Mouse (Mus musculus) urinary bladder, postnatal 36 days (tissue): ENCODE data around the gene Lztr1.
"Not testable (repeated sequence)": the region's sequence is repeated elsewhere in the genome, so short reads cannot be mapped to it uniquely, and the experiment has no call there.

Experiments used
- DNase-seq, 2 experiments: peaks; one replicate each; pipeline ENCODE4 v3.0.0; 2022; ENCODE audit warnings: low spot score in 2 of 2, mixed read lengths in 1 of 2

Lztr1 gene

DNA sequence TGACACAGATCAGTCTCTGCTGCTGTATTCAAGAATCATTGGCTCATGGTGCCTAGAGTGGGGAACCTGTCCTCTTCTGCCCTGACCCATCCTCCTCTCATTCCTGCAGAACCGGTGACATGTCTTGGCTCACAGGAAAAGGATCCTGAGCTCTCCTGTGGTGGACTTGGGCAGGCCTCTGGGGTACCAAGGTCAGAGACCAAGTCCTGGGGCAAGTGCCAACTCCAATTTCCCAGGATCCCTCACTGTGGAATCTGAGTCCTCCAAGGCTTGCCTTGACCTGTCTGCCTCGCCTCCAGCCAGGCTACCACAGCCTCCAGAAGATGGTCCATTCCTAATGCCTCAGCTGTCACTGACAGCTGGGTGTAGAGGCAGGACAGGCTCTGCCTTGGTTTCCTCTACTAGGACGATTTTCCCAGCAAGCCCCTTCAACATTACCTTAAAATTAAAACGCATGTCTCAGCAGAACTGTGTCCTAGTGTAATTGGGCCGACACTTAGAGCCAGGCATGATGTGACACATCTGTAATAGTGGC lies 1.4 kb upstream of the Lztr1 start:
- no peak for DNase-seq

DNA sequence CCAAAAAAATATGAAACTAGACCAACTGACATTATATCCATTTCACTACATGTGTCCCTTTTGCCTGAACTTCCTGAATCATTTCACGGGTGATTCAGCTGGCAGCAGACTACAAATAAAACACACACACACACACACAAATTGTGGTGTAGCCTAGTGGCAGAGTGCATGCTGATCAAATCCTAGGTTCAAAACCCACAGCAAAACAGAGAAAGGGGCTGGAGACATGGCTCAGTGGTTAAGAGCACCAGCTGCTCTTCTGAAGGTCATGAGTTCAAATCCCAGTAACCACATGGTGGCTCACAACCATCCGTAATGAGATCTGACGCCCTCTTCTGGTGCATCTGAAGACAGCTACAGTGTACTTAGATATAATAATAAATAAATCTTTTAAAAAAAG lies 457 bp upstream of the Lztr1 start:
- DNase-seq, result not testable (repeated sequence)

DNA sequence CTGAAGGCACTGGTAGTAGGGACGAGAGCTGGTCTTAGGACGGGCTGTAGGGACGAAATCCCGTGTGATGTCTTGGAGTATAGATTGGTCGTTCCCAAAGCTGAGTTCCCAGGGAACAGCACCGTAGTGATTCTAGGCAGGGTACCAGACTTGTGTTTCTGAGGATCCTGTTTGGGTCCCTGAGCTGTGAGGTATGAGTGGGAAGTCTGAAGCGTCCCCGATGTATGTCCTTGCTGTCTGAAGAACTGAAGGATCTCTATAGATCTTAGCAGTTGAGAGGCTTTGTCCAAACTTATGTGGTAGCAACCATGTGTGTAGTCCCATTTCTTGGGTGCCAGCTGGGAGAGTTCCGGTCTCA lies 731 bp downstream of the Lztr1 start:
- no peak for DNase-seq

DNA sequence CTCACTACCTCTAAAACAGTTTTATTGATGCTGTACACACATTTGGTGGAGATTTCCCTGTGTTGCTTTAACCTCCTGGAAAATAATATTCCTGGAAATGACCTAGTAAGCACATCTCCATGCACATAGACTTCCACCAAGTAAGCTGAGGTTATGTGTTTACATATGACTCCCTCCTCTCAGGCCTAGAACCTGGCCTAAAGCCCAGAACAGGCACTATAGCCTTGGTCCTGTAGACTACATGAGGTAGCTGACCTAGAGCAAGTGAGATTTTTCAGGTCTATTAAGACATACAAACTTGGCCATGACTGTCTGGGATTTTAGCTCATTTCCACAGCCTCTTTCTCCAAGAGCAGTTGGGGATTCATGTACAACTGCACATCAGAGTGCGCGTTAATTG lies 1.7 kb downstream of the Lztr1 start:
- DNase-seq, result no peak

DNA sequence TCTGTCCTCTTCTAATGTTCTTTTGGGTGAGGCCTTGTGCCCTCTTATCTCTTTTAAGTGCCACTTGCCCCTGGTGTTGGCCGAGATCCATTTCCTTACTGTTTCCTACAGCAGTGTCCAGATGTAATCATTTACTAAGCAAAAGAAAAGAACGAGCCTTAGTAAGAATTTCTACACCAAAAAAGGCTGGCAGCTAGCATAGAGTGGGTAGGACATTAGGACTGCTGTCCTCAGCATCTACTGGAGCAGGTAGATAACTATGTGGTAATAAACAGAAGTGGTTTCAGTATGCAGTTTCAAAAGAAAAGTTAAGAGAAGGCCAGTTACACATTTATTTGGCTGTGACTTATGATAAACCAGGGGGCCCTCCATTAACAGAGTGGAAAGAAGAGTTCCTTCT lies 2.2 kb downstream of the Lztr1 start:
- no peak for DNase-seq

DNA sequence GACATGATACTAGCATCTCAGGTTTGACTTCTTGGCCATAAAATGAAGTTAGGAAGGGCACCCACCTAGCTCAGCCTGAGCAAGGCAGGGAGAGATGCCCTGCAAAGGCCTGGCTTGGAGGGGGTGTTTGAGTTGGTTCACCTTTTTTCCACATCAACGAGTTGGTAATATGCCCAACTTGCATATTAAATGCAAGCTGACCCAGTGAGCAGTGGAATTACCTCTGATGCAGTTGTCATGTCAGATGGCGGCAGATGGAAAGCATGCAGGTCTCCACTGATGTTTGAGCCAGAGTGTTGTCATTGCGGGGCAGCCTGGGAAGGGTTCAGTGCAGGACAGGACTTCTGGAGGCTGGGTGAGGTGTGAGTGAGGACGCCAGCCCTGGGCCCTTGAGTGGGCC lies 2.9 kb downstream of the Lztr1 start:
- DNase-seq, result no peak

DNA sequence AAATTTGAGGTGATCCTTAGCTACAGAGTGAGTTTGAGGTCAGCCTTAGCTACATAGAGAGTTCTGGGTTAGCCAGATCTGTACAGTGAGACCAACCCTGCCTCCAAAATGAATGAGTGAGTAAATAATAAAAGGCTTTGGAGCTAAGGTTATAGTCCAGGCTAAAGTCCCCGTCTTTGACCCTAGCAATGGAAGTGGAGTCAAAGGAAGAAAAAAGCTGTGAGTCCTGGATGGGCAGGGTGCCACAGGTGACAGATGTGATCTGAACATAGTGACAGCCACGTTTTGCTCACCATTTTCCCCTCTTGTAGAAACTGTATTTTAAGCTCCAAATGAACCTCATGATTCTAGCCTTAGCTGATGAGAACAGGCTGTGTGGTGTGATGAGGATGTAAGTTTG lies 10.4 kb downstream of the Lztr1 start:
- no peak for DNase-seq

DNA sequence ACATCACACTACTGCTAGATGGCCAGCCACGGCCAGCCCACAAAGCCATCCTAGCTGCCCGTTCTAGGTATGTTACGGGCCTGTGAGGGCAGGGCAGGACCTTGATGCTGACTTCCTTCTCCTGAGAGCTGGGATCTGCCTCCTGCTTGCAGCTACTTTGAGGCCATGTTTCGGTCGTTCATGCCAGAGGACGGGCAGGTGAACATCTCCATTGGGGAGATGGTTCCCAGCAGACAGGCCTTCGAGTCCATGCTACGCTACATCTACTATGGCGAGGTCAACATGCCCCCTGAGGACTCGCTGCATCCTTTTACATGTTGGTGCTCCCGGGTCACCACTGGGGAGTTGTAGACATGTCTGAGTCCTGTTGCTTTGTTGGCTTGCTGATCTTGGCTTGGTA lies 15.7 kb downstream of the Lztr1 start:
- no peak for DNase-seq

DNA sequence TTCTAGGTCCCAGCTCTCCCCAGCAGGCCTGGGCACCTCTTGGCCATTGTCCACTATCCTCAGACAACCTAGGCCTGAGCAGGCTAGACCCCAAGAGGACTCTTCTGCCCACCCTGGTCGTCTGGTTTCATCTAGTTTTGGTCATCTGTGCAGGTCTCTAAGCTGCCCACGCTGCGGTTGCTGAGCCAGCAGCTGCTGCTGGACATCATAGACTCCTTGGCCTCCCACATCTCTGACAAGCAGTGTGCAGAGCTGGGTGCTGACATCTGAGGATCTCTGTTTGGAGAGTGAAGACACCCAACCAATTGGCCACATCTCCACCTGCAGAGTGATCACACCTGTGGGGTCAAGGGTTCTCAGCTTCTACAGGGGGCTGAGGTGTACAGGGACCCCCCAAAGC lies 17.0 kb downstream of the Lztr1 start:
- DNase-seq, result no peak

DNA sequence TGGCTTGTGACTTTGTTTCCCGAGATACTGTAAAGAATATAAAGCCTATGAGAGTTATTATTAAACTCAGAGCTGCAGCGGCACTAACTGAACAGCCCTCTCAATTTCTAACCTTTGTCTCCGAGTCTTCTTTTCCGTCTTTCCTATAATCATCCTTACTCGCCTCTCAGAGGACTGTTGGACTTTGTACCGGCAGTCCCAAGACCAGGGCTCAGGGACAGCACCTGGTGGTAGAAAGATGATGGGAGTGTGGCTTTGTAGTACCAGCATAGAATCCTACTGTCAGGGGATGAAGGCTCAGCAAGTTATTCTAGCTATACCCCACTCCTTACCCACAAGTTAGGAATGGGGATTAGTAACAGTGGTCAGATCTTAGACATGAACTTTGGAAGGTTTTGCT lies 17.7 kb downstream of the Lztr1 start:
- no peak for DNase-seq

DNA sequence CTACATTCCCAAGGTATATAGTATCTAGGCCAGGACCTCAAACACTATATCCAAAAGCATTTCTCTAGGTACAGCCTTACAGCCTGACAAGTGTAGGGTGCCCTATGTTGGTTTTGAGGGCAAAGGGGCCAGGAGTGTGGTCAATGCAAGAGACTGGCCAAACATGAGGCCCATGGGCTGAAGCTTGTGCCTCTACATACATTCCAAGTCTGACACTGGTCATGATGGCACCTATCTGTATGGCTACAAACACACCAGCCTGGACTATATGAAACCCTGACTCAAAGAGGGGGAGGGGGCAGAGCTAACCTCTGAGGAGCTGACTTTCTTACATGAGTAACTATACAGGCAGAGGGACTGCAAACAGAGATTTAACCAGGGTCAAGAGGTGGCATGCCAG lies 19.1 kb downstream of the Lztr1 start:
- DNase-seq, result no peak

DNA sequence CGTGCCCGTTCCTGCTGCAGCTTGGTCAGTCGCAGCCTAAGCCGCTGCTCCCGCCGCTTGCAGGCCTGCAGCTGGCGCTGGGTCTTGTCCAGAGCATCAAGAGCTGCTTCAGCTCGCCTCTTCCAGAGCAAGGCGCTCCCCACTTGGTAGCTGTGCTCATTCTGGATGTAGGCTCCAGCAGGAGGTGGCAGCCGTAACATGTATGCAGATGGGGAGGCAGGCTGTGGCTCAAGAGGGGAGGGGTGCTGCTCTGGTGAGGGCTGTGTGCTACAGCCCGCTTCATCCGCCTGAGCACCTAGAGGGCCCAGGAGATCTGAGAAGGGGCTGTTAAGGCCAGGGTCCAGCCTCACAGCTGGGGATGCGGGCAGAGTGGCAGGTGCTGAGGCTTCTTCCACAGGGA lies 19.8 kb downstream of the Lztr1 start:
- DNase-seq, result no peak

DNA sequence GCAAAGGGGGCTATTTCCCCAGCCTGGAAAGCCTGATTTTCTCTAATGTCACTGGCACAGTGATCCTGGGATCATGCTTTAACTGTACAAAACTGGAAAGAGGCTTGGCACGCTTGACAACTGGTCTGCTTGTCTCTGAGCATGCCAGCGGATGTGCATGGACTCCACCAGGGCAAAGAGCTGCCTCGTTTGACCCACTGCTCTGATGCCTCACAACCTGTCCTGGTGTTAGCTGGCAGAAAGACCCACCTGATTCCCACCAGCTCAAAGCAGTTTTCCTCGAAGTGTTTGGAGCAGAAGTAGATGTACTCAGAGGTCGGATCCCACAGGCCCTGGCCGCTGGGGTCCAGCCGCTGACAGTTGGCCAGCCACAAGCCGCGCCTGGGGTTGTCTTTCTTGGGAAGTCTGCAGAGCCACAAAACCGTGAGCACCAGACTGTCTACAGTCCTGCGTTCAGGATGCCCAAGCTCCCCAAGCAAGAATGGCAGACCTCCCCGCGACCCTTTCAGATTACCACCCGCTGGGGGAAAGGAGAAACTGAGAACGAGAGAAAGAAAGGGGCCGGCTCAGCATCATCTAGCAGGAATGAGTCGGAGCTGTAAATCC lies 21.6 kb downstream of the Lztr1 start:
- DNase-seq, result no peak

DNA sequence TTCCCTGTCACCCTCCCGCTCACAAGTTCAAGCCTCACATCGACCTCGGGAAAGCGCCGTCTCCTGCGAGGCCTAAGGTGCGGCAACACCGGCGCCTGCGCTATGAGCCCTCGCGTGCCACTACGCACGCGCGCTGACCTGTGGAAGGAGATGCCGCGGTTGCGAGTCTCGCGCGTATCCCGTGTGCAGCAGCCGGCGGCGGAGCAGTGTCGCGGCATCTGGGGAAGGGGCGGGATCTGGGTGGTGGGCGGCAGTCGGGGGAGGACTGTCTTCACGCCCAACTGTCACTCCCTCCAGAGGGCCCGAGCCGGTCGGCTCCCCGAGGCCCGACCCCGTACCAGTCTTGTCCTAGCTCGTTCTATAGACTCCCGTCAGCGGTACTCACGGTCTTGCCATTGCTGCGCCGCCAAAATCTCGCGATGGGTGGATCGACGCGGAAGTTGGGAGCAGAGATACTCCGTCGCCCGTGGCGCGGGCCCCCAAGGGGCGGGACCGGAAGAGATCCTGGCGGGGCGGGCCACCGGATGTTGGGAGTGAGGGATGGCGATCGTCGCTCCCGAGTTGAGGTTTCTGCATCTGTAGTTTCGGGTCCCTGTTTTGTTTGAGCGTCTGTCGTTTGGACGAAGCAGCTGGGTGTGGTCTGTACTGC lies 22.3 kb downstream of the Lztr1 start, which contains the start of gene Thap7:
Gene Thap7 (minus strand): TSS at position 497 of the 649 bp plus-strand sequence.
- DNase-seq, result peak; percentile 96

DNA sequence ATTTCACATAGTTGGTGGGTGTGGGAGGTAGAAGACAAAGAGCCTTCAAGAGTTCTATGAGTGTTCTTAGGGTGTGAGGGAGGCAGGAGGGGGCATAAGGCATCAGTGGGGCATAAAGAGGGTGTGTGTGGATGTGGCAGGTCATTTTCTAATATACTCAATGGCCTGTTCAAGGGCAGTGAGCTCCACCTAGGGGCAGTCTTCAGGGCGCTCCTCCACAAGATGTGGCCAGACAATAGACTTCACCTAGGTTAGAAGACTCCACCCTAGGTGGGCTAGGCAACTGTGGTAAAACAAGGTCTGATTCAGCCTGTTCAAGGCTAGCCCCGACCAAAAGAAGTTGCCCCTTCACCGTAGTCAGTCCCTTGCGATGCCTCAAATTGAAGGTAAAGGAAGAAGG lies 23.8 kb downstream of the Lztr1 start:
- no peak for DNase-seq

DNA sequence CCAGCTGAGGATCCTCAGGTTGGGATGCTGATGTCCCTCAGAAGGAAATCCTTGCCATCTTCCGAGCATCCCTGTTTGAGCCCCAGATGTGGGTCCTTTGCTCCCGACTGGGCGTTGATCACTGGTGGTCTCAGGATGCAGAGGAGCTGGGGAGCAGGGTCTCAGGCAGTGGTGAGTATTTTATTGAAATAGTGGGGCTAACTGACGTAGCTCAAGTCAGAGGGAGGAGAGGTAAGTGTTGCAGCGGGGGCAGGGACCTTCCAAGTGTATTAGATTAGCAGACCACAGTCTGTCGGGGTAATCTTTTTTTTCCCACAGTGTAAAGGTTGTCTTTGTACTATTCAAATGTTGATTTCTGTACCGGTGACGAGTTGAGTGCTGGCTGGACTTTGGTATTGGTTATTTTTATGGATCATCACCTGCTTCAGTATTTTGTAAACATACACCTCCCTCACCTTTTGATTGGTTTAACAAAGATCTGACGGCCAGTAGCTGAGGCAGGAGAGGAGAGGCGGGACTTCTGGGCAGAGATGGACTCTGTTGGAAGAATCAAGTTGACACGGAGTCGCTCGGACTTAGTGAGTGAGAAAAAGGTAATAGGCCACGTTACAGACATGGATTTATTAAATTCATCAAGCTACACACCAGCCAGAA lies 24.3 kb downstream of the Lztr1 start:
- no peak for DNase-seq

DNA sequence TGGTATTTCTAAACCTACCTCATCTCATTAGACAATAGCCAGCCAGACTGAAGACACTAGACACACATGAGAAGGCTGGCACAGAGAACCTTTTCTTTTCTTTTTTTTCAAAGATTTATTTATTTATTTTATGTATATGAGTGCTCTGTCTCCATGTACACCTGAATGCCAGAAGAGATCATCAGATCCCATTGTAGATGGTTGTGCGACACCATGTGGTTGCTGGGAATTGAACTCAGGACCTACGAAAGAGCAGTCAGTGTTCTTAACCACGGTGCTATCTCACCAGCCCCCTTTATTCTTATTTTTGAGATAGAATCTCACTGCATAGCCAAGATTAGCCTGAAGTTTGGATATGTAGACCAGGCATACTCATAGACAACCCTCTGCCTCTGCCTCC lies 28.1 kb downstream of the Lztr1 start:
- no peak for DNase-seq

DNA sequence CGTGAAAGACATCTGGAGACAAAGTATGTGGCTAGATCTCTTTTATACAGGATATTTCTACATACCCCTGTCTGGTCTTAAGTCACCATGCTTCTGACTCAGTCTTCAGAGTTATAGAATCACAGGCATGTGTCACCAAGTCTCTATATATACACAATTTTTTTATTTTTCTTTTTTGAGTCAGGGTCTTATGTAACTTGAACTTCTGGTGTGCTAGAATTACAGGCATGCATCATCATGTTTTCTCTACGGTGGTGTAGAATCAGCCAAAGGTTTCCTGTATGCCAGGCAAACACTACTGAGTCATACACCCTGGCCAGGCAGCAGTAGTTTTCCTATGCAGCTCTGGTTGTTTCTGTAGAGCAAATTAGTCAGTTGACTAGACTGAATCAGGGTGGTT lies 34.1 kb downstream of the Lztr1 start:
- DNase-seq, result no peak

DNA sequence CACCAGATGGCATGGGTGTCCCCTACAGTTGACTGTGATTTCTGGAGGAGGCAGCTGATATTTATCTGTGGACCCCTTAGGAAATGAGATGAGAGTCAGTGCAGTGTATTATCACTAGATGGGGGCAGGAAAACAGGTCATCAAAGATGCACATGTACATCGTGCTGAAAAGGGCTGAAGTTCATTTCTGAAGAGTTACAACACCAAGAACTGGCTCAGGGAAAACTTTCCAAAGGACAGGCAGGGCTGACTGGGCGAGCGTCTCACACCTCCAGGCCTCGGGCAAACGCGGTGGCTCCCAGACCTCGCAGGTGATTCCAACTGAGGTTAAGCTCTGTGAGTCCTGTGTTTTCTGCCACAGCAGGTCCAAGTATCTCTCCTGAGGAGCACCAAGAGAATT lies 44.3 kb downstream of the Lztr1 start:
- no peak for DNase-seq

DNA sequence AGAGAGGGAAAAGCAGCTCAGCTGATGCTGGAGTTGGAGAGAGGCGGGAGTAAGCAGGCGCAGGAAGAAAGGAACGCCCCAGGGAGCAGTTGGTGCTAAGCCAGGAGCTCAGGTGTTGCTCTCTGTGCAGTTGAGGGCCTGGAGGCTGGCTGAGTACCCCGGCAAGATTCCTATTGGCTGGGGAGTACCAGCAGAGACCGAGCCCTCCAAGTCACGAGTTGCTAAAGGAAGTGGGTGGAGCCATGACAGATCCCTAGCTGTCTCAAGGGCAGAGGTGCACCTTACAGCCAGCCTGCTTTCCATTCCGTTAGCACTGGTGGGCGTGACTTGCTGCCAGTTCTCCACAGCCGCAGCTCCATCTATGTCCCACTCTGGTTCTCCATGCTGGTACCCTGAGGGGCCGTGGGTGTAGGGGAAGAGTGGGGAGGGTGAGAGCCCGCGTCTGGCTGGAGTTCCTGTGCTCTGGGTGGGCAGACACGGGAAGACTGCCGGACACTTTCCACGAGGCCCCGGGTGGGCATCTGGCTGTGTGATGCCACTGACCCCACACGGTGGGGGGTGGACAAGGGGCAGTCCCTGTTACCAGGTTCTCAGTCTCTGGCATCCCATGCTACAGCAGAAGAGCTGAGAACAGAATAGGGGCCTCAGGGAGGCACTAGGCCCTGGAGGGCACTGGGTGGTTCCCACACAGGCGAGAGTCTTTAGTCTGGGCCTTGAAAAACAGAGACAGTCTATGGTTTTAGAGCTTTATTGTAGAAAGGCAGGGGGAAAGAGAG lies 45.6 kb downstream of the Lztr1 start:
- peak in 1 of 2 experiments; percentile 37 for DNase-seq

DNA sequence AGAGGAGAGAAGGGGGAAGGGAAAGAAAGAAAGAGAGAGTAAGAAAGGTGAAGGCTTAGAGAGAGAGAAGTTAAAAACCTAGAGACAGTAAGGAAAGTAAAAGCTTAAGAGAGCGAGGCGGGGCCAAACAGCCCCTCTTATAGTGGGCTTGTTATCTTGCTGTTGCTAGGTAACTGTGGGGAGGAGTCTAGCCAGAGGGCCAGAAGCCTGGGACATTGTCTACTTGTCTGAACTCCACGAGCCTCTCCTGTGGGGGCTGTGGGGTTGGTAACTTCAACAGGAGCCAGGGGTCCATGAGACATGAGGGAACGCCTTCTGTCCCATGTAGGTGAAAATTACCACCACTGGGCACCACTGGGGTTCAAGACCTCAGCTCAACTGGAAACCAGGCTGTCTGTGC lies 46.2 kb downstream of the Lztr1 start:
- not testable (repeated sequence) for DNase-seq

DNA sequence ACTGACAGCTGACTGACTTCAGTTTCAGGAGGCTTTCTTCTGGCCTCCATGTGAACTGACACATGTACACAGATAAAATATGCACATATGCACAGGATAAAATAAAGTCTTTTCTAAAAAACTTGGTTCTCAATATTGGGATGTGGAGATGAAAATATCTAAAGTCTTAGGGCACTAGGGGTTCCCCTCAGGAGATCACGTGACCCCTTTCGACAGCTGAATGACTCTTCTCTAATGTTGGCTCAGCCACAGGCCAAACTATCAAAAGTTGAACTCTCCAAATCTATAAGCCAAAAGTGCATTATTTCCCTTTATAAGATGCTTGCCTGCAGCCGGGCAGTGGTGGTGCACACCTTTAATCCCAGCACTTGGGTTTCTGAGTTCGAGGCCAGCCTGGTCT lies 47.7 kb downstream of the Lztr1 start:
- DNase-seq, result no peak
